Mouse (Mus musculus) heart, postnatal 36 days (tissue): ENCODE results near the gene Sdc4. TPM values are rescaled to one million over a fixed set of nuclear protein-coding genes. Genes with fewer than 3 reads are reported as not detected.

Source experiments
- DNase-seq, 2 experiments: peaks; one replicate each; pipeline ENCODE4 v3.0.0; 2021 to 2022
- intact Hi-C: fragments of 180-260 bp; cut with DNase I; formaldehyde crosslinking; loops from one replicate; pipeline ENCODE4 v1.15.1; 2025
- total RNA-seq, 2 experiments: library from RNA; stranded (reverse); gene quantifications; 2 replicates each; pipeline ENCODE4 v1.2.3; 2021

Sdc4 gene
- total RNA-seq, 2 experiments from 2014 or later, result 20.6 to 20.7 TPM

DNA sequence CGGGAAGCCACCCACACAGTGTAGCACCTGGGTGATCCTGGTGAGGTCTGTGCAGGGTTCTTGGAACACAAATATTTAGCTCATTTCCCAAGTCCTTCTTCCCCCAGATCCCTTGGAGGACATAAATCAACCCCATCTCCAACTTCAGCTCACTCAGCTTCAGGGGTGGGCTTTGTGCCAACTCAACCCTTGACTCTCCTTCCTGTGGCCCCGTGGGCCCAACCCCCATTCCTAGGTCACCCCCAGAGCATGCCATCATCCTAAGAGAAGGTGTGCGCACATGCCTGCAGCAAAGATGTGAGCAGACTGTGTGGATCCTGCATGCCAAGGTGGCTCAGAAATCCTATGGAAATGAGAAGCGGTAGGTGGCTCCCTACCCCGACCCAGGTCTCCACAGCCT is 38.2 kb downstream of the Sdc4 start:
- no peak for DNase-seq
- intact Hi-C loops, result no loop called here

GRCm38 (mm10) chr2:164405060-164405459 is 38.6 kb downstream of the Sdc4 start, which contains the start of gene Matn4:
Matn4 (minus strand) TSS chr2:164405160.
- intact Hi-C loops, result no loop called here
- DNase-seq, result no peak

DNA sequence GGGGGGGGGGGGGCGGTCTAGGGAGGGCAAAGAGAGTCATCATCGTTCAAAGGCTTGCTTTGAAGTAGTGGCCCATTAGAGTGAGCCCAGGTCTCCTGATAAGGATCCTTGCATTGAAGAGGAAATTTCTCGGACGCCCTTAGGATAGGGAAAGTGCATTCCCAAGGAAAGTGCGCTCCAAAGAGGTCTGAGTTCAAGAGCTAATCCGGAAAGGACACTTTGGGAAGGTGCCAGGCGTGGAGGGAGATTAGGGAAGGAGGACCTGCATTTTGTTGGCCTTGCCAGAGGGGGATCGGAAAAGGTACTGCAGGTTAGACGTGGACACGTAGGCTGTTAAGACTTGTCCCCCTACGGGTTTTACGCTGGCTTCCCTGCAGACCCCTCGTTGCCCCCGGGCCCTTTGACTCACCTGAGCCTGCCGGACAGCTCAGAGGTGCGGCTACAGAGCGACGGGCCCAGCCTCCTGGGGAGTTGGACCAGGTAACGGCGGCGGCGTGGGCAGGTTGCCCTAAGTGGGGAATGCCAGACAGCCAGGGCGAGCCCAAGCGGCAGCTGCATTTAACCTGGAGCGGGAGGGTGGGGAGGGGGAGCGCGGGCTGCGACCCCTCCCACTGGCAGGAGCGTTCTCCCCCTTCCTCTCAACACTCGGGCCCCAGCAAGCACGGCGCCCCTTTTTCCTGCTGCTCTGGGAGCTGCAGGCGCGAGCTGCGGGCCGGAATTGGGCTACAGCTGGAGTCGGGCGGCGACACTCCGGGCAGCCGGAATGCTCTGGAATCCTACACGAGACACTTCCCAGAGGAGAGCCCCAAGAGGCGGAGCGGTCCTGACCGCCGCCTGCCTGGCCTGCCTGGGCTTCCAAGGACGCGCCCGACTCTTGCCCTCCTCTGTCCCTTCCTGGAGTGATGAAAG is 39.4 kb downstream of the Sdc4 start:
- DNase-seq, result peak; percentile 55 to 71
- intact Hi-C loops, result no loop called here

- intact Hi-C loops, result no loop called here
- DNase-seq, result no peak
Observed at GRCm38 (mm10) chr2:164403396-164404081, 40.1 kb downstream of the Sdc4 start.

DNA sequence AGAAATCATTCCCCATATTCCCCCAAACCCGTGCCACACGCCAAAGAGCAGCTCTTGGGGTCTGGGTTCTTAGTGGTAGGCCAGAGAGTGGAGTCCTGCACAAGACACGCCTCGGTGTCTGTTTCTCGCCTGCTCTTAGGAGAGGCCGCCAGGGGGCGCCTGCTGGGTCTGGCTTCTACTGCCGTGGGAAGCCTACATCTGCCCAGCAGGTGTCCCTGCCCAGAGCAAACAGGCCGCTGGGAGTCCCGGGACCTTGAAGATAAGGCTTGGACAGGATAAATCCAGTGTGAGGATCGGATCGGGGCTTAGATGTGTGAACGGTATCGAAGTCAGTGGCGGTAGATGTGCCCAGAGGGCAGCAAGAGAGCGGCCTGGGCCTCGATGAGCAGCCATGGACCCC is 40.8 kb downstream of the Sdc4 start, which contains the start of gene Rbpjl:
Rbpjl (plus strand) TSS at position 236 of the 400 bp plus-strand sequence.
- intact Hi-C loops, result no loop called here
- DNase-seq, result peak; percentile 70 to 81

DNA sequence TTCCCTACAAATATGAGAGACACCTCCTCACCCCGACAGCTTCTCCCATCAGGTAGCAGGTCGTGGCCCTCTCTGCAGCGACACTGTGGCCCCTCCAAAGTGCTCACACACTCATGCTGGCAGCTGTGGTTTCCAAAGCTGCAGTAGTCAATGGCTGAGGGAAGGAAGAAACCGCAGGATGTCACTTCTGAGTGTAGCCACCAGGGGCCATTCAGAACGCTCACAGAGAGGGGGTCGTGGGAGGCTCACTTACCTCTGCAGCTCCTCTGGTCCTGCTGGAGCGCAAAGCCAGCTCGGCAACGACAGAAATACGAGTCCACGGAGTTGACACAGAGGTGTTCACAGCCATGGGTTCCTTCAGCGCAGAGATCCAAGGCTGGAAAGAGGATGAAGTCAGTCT is 46.8 kb downstream of the Sdc4 start:
- intact Hi-C loops, result no loop called here
- no peak for DNase-seq

DNA sequence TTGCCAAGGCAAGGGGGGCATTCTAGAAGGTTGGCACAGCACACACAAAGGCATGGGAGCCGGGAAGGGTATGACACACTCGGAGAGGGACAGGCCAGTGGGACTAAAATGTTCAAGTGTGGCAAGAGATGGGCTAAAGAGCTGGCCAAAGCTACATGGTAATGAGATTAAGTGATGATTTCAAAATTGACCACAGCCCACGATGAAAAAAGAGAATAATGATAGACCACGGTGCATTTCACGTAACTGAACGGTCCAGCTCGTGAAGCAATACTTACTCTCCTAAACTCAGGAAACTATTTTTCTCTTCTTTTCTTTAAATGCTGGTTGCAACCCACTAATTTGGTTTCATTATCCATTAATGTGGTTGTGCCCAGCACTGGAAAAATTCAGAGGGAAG is 47.6 kb downstream of the Sdc4 start:
- intact Hi-C loops, result no loop called here
- DNase-seq, result no peak

- intact Hi-C loops, result no loop called here
Observed at GRCm38 (mm10) chr2:164393126-164393525, 50.6 kb downstream of the Sdc4 start.

GRCm38 (mm10) chr2:164389499-164389898 is 54.2 kb downstream of the Sdc4 start:
- intact Hi-C loops, result loop anchor here (5.0 kb wide), 1 partner anchor 287 kb away; no protein-coding TSS in a partner anchor

More at GRCm38 (mm10) chr2:164393126-164393525, 50.6 kb downstream of the Sdc4 start:
- DNase-seq, result no peak

DNA sequence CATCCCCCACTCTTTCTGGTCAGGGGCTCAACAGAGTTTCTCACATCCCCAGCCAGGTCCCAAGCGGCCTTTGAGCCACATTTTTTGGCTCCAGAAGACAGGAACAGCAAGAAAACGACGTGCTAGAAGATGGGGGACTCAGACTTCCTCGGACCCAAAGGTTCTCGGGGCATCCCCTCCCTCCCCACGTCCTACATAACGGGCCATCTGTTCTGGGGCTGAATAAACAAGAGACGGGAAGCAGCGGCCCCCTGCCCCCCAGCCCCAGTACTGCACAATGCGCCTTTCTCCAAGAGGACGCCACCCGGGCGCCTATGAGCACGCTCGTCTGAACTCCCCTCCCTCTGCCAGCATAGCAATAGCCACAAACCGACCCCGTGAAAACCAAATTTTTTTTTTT is 54.7 kb downstream of the Sdc4 start, which contains the start of gene Slpi:
Slpi (minus strand) TSS at position 76 of the 400 bp plus-strand sequence.
- no peak for DNase-seq
- intact Hi-C loops, result loop anchor here (5.0 kb wide), 1 partner anchor 287 kb away; no protein-coding TSS in a partner anchor

More at GRCm38 (mm10) chr2:164389499-164389898, 54.2 kb downstream of the Sdc4 start:
- peak; percentile 83 to 86 for DNase-seq

- peak in 1 of 2 experiments; percentile 28 for DNase-seq
- intact Hi-C loops, result loop anchor here (5.0 kb wide), 1 partner anchor 285 kb away; no protein-coding TSS in a partner anchor
Observed at GRCm38 (mm10) chr2:164386953-164387352, 56.7 kb downstream of the Sdc4 start.

DNA sequence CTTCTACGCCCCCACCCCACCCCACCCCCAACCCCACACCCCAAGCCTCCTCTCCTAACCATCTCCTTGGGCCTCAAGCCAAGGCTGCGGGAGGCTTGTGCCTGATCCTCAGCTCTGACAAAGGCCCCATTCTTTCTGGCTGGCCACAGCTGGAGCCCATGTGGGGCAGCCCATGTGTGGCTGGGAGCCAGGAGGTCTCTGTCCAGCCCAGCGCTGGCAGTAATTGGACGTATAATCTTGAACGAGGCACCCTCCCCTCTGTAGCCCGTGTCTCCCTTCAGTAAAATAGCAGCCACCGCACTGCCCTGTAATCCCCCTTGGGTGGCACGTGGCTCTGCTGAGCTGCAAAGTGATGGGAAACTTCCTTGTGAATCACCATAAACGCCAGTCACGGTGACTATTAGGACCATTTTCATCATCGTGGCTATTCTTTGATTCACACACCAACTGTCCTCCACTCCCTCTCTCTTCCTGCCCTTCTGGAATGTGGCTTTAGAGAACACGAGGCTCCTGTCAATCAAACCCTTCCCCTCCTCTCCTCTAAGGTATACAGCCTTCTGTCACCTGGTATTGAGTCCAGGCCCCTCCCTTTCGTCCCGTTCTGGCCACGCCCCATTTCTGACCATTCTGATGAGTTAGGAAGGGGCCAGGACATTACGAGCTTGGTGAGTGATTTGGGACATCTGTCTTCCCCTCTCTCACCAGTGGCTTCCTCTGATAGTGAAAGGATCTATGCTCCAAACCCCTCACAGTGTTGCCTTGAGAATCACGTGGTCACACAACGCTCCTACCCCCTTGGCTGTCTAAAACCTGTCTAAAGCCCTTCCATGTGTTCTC is 57.5 kb downstream of the Sdc4 start:
- intact Hi-C loops, result loop anchor here (5.0 kb wide), 1 partner anchor 284 kb away; no protein-coding TSS in a partner anchor
- DNase-seq, result no peak

DNA sequence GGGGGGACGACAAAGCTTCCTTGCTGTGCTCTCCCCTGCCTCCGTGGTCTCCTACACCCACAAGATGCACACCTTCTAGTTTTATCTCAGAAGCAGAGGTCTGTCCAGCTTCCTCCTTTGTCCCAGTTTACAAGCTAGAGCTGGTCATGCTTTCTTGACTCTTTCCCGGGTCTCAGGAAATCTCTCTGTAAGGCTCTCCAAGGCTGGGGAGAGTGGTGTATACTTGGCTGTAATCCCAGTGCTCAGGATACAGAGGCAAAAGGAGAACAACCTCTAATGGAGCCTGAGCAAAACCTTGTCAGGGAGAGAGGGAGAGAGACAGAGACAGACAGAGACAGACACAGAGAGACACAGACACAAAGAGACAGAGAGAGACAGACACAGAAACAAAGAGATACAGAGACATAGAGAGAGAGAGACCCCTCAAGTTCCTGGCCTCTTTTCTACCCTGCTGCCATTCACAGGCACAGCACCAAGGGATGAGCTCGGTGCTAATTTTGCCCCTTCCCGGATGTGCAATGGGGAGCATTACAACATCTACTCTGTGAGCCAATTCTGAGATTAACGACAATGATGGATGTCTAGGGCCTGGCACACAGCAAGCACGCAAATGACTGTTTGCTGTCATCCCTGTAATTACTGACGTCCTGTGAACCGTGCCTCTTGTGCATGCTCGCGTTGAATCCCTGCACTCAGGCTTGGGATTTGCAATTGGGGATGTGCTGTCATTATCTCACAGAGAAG is 59.9 kb downstream of the Sdc4 start:
- intact Hi-C loops, result no loop called here
- no peak for DNase-seq

GRCm38 (mm10) chr2:164382971-164383370 is 60.7 kb downstream of the Sdc4 start:
- DNase-seq, result no peak
- intact Hi-C loops, result no loop called here

DNA sequence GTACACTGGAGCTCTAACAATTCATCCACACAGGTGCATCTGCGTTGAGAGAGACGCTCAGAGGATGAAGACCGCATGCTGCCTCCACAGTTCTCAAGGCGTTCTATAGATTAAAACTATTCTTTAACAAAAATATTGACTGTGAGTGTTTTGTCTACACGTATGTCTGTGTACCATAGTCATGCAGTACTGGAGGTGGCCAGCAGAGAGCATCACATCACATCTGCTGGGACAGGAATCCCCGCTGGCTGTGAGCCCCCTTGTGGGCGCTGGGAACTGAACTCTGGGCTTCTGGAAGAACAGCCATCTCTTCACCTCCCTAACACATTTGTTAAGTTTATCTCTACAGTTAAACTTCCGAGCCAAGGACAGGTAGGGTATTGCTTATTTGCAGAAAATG is 62.0 kb downstream of the Sdc4 start:
- DNase-seq, result no peak
- intact Hi-C loops, result no loop called here

DNA sequence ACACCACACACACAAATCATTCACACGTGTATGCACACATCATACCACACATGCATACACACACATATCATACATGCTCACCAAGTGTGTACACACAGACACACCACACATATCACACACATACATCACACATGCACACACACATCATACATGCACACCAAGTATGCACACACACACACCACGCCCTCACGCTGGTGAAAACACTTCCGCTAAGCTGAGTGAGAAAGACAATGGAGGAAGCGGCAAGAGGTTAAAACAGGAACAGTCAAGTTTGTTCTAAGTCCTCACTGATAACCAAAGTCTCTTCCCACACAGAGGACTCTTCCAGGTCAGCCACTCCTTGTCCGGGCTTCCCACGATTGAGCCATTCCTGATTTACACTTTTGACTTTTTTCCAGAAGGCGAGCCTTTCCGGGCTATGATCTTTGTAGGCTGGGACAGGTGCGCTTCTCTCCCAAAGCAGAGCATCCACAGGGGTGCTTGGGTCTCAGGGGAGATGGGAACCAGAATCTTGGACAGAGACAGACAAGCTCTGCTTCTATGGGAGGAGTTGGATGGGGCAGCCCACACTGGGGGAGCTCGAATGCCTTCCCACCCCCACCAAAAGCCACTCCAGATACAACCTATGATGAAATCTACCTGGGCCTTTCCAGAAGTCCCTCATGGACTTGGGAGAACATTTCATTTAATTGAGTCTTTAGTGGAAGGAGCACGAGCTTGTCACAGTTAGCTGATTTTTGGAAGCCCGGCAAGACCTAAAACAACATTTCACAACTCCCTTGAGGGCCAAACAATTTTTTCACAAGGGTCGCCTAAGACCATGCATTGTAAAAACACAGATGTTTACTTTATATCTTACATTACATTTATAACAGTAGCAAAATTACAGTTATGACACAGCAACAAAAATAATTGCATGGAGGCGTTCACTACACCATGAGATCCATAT is 65.9 kb downstream of the Sdc4 start:
- intact Hi-C loops, result no loop called here
- no peak for DNase-seq
